Mouse (Mus musculus): ENCODE data around the gene Pck1. TPM values are rescaled to one million over a fixed set of nuclear protein-coding genes. Genes with fewer than 3 reads are reported as not detected.
A peak's percentile ranks its signal among the peaks of the same experiment; 100 is the strongest.

Pck1 gene
- polyA plus RNA-seq, 1 experiment from 2014 or later, result 0.13 TPM

GRCm38 (mm10) chr2:173155907-173156306 lies 3.1 kb downstream of the Pck1 start:
- 88% methylated on average over 10 of the region's 10 CpGs for WGBS
- Histone ChIP-seq H3K9me3 (ENCODE audit: control insufficient read depth, low read length) (no peaks in the 10 kb centered on the region), H3K27ac (replicated peaks; ENCODE audit: low read depth, low read length) (no peak overlapping the region), H3K36me3 (ENCODE audit: control insufficient read depth, insufficient read depth, low read length) (no peaks in the 10 kb centered on the region), H3K4me3 (ENCODE audit: low read depth, low read length) (no peak overlapping the region), H3K4me2 (ENCODE audit: low read depth, low read length) (no peak overlapping the region), H3K27me3 (replicated peaks; ENCODE audit: control insufficient read depth, insufficient read depth, low read length) (no peaks in the 10 kb centered on the region), H3K9ac (ENCODE audit: low read depth, low read length) (no peak overlapping the region), H3K4me1 (ENCODE audit: control insufficient read depth, insufficient read depth, low read length) (peaks cover 6% of the 10 kb centered on the region)
- ATAC-seq (ENCODE audit: low read depth) (no peak), DNase-seq (ENCODE audit: low spot score) (no peak)

DNA sequence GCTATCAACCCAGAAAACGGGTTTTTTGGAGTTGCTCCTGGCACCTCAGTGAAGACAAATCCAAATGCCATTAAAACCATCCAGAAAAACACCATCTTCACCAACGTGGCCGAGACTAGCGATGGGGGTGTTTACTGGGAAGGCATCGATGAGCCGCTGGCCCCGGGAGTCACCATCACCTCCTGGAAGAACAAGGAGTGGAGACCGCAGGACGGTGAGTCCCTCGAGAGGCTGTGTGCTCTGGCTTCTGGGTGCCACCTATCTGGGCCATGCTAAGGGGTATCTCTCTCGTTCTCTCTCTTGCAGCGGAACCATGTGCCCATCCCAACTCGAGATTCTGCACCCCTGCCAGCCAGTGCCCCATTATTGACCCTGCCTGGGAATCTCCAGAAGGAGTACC lies 4.1 kb downstream of the Pck1 start:
- no peak for ATAC-seq (ENCODE audit: low read depth)
- Histone ChIP-seq H3K36me3 (ENCODE audit: control insufficient read depth, insufficient read depth, low read length) (no peaks in the 10 kb centered on the region), H3K9ac (ENCODE audit: low read depth, low read length) (no peak overlapping the region), H3K9me3 (ENCODE audit: control insufficient read depth, low read length) (no peaks in the 10 kb centered on the region), H3K4me1 (ENCODE audit: control insufficient read depth, insufficient read depth, low read length) (peaks cover 6% of the 10 kb centered on the region), H3K27ac (replicated peaks; ENCODE audit: low read depth, low read length) (no peak overlapping the region), H3K27me3 (replicated peaks; ENCODE audit: control insufficient read depth, insufficient read depth, low read length) (no peaks in the 10 kb centered on the region), H3K4me2 (ENCODE audit: low read depth, low read length) (no peak overlapping the region), H3K4me3 (ENCODE audit: low read depth, low read length) (no peak overlapping the region)
- 83% methylated on average over 12 of the region's 13 CpGs for WGBS
- no peak for DNase-seq (ENCODE audit: low spot score)

DNA sequence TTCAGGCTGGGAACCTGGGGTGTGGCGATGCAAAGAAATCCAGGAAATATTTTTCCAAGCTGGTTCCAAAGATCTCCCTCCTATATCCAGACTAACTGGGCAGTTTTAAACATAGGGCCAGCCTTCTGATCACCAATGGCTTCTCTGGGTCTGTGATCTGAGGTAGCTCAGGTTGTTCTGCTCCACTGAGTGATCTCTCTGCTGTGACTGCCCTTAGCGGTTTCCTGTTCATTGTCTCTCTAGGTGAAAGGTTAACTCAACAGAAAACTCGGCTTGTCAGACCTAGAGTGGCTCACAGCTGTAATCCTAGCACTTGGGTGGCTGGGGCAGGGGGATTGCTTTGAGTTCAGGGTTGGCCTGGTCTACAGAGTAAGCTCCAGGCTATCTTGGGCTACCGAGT lies 4.5 kb downstream of the Pck1 start:
- WGBS, result 45% methylated on average over 4 of the region's 4 CpGs
- no peak for ATAC-seq (ENCODE audit: low read depth)
- H3K36me3 ChIP-seq (ENCODE audit: control insufficient read depth, insufficient read depth, low read length), result no peaks in the 10 kb centered on the region
- H3K9ac ChIP-seq (ENCODE audit: low read depth, low read length), result no peak overlapping the region
- H3K27ac ChIP-seq (replicated peaks; ENCODE audit: low read depth, low read length), result no peak overlapping the region
- no peak for DNase-seq (ENCODE audit: low spot score)
- no peaks in the 10 kb centered on the region for H3K27me3 ChIP-seq (replicated peaks; ENCODE audit: control insufficient read depth, insufficient read depth, low read length)
- peaks cover 6% of the 10 kb centered on the region for H3K4me1 ChIP-seq (ENCODE audit: control insufficient read depth, insufficient read depth, low read length)
- no peak overlapping the region for H3K4me2 ChIP-seq (ENCODE audit: low read depth, low read length)
- H3K4me3 ChIP-seq (ENCODE audit: low read depth, low read length), result no peak overlapping the region
- no peaks in the 10 kb centered on the region for H3K9me3 ChIP-seq (ENCODE audit: control insufficient read depth, low read length)

GRCm38 (mm10) chr2:173157871-173158270 lies 5.0 kb downstream of the Pck1 start:
- H3K4me1 ChIP-seq (ENCODE audit: control insufficient read depth, insufficient read depth, low read length), result peaks cover 6% of the 10 kb centered on the region
- 94% methylated on average over 4 of the region's 4 CpGs for WGBS
- H3K27me3 ChIP-seq (replicated peaks; ENCODE audit: control insufficient read depth, insufficient read depth, low read length), result no peaks in the 10 kb centered on the region
- no peak overlapping the region for H3K4me2 ChIP-seq (ENCODE audit: low read depth, low read length)
- no peaks in the 10 kb centered on the region for H3K36me3 ChIP-seq (ENCODE audit: control insufficient read depth, insufficient read depth, low read length)
- H3K27ac ChIP-seq (replicated peaks; ENCODE audit: low read depth, low read length), result no peak overlapping the region
- no peak for ATAC-seq (ENCODE audit: low read depth)
- DNase-seq (ENCODE audit: low spot score), result no peak
- H3K4me3 ChIP-seq (ENCODE audit: low read depth, low read length), result no peak overlapping the region
- no peaks in the 10 kb centered on the region for H3K9me3 ChIP-seq (ENCODE audit: control insufficient read depth, low read length)
- no peak overlapping the region for H3K9ac ChIP-seq (ENCODE audit: low read depth, low read length)

DNA sequence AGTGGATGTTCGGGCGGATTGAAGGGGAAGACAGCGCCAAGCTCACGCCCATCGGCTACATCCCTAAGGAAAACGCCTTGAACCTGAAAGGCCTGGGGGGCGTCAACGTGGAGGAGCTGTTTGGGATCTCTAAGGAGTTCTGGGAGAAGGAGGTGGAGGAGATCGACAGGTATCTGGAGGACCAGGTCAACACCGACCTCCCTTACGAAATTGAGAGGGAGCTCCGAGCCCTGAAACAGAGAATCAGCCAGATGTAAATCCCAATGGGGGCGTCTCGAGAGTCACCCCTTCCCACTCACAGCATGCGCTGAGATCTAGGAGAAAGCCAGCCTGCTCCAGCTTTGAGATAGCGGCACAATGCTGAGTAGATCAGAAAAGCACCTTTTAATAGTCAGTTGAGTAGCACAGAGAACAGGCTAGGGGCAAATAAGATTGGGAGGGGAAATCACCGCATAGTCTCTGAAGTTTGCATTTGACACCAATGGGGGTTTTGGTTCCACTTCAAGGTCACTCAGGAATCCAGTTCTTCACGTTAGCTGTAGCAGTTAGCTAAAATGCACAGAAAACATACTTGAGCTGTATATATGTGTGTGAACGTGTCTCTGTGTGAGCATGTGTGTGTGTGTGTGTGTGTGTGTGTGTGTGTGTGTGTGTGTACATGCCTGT lies 5.7 kb downstream of the Pck1 start:
- Histone ChIP-seq H3K4me1 (ENCODE audit: control insufficient read depth, insufficient read depth, low read length) (peaks cover 6% of the 10 kb centered on the region), H3K4me2 (ENCODE audit: low read depth, low read length) (no peak overlapping the region), H3K9ac (ENCODE audit: low read depth, low read length) (no peak overlapping the region), H3K4me3 (ENCODE audit: low read depth, low read length) (no peak overlapping the region), H3K36me3 (ENCODE audit: control insufficient read depth, insufficient read depth, low read length) (no peaks in the 10 kb centered on the region), H3K27ac (replicated peaks; ENCODE audit: low read depth, low read length) (no peak overlapping the region), H3K9me3 (ENCODE audit: control insufficient read depth, low read length) (no peaks in the 10 kb centered on the region), H3K27me3 (replicated peaks; ENCODE audit: control insufficient read depth, insufficient read depth, low read length) (no peaks in the 10 kb centered on the region)
- DNase-seq (ENCODE audit: low spot score), result no peak
- ATAC-seq (ENCODE audit: low read depth), result no peak
- 86% methylated on average over 19 of the region's 19 CpGs for whole genome bisulfite sequencing

- Histone ChIP-seq H3K9me3 (ENCODE audit: control insufficient read depth, low read length) (no peaks in the 10 kb centered on the region), H3K27ac (replicated peaks; ENCODE audit: low read depth, low read length) (peak overlapping the region; percentile 63), H3K4me3 (ENCODE audit: low read depth, low read length) (no peak overlapping the region), H3K9ac (ENCODE audit: low read depth, low read length) (no peak overlapping the region), H3K27me3 (replicated peaks; ENCODE audit: control insufficient read depth, insufficient read depth, low read length) (no peaks in the 10 kb centered on the region), H3K4me2 (ENCODE audit: low read depth, low read length) (peak overlapping the region; percentile 38), H3K4me1 (ENCODE audit: control insufficient read depth, insufficient read depth, low read length) (peaks cover 6% of the 10 kb centered on the region), H3K36me3 (ENCODE audit: control insufficient read depth, insufficient read depth, low read length) (no peaks in the 10 kb centered on the region)
- DNase-seq (ENCODE audit: low spot score), result peak; percentile 86
- 51% methylated on average over 24 of the region's 24 CpGs for WGBS
- ATAC-seq (ENCODE audit: low read depth), result peak; percentile 85
These were observed 6.8 kb downstream of the Pck1 start for GRCm38 (mm10) chr2:173159354-173160311.

- Histone ChIP-seq H3K27ac (replicated peaks; ENCODE audit: low read depth, low read length) (no peak overlapping the region), H3K9me3 (ENCODE audit: control insufficient read depth, low read length) (no peaks in the 10 kb centered on the region), H3K4me3 (ENCODE audit: low read depth, low read length) (no peak overlapping the region), H3K27me3 (replicated peaks; ENCODE audit: control insufficient read depth, insufficient read depth, low read length) (no peaks in the 10 kb centered on the region), H3K9ac (ENCODE audit: low read depth, low read length) (no peak overlapping the region), H3K36me3 (ENCODE audit: control insufficient read depth, insufficient read depth, low read length) (no peaks in the 10 kb centered on the region), H3K4me1 (ENCODE audit: control insufficient read depth, insufficient read depth, low read length) (peaks cover 6% of the 10 kb centered on the region), H3K4me2 (ENCODE audit: low read depth, low read length) (no peak overlapping the region)
- WGBS, result 84% methylated on average over 8 of the region's 8 CpGs
- ATAC-seq (ENCODE audit: low read depth) (no peak), DNase-seq (ENCODE audit: low spot score) (no peak)
These were observed 10.5 kb downstream of the Pck1 start for GRCm38 (mm10) chr2:173163380-173163779.

DNA sequence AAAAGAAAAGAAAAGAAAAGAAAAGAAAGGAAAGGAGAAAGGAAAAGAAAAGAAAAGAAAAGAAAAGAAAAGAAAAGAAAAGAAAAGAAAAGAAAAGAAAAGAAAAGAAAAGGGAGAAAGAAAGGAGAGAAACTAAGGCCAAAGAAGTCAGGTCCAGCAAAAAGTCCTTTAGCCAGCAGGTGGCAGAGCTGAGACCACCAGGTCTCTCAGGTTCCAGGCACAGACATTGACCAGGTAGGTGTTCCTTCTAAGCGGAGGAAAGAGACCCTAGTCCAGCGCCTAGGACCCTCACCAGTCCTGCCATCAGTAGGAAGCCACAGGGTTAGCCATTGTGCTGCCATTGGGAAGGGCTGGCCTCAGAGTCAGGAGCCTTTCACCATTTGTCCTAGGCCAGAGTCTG lies 11.5 kb downstream of the Pck1 start:
- no peak overlapping the region for H3K4me3 ChIP-seq (ENCODE audit: low read depth, low read length)
- H3K9ac ChIP-seq (ENCODE audit: low read depth, low read length), result no peak overlapping the region
- WGBS, result 44% methylated on average over 2 of the region's 2 CpGs
- ATAC-seq (ENCODE audit: low read depth) (no peak), DNase-seq (ENCODE audit: low spot score) (no peak)
- no peak overlapping the region for H3K27ac ChIP-seq (replicated peaks; ENCODE audit: low read depth, low read length)
- H3K4me1 ChIP-seq (ENCODE audit: control insufficient read depth, insufficient read depth, low read length), result peaks cover 2% of the 10 kb centered on the region; the same call in 1 of the 2 replicates
- no peaks in the 10 kb centered on the region for H3K9me3 ChIP-seq (ENCODE audit: control insufficient read depth, low read length)
- no peaks in the 10 kb centered on the region for H3K36me3 ChIP-seq (ENCODE audit: control insufficient read depth, insufficient read depth, low read length)
- H3K4me2 ChIP-seq (ENCODE audit: low read depth, low read length), result no peak overlapping the region
- H3K27me3 ChIP-seq (replicated peaks; ENCODE audit: control insufficient read depth, insufficient read depth, low read length), result no peaks in the 10 kb centered on the region
